Mouse (Mus musculus) ES-E14 (cell line): ENCODE data around the gene Hsd3b4.
"Not testable (repeated sequence)": the region's sequence is repeated elsewhere in the genome, so short reads cannot be mapped to it uniquely, and the experiment has no call there.

ENCODE experiments used
- CHD2 ChIP-seq: IDR thresholded peaks from 2 replicates; pipeline ENCODE4 v1.6.1; 2014; ENCODE audit warnings: mild to moderate bottlenecking, low read depth, low read length, inconsistent platforms
- MAFK ChIP-seq: IDR thresholded peaks from 2 replicates; pipeline ENCODE4 v1.6.1; 2014; ENCODE audit warnings: mild to moderate bottlenecking, low read depth, low read length, inconsistent platforms; ENCODE audit not compliant: insufficient read depth
- ZNF384 ChIP-seq: IDR thresholded peaks from 2 replicates; pipeline ENCODE4 v1.6.1; 2012; ENCODE audit warnings: low read depth, low read length, inconsistent platforms

DNA sequence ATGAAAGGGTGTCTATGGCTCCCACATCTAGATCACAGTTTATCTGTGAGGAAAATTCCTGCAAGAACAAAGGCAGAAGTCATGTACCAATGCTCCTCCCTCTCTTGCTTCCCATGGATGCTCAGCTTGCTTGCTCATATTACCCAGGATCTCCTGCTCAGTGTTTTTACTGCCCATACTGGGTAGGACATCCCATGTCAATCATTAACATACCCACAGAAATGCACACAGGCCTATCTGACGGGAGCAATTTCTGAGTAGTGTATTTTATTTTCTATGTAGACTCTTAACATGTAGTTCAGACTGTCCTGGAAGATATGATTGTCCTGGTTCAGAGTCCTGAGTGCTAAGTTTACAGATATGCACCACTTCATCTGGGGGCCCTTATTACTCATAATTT, 14.2 kb upstream of the Hsd3b4 start:
- not testable (repeated sequence) for TF ChIP-seq MAFK, ZNF384, CHD2
